Mouse (Mus musculus): ENCODE measurements at regions not wholly inside any gene's neighbourhood (a gene's known extent, or its start where the extent isn't known, plus 50 kb on each side); places are given as distances from the start of the nearest gene placed in this dataset.

DNA sequence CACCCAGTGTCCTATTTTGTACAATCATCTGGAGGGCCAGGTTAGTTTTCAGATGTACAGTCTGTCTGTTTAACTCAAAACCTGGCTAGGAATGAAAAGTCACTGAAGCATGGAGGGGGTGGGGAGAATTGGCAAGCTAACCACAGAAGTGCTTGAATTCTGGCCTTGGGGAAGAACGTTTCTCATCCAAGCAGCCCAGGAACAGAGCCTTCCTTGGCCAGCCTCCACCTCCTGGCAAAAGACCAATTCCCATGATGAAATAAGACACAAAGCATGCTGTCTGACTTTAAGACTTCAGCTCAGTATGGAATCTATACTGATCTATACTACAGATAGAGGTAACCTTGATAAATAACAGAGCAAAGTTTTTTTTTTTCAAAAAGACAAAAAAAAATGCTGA, 80.3 kb upstream of the Zfp648 start:
- ATAC-seq (ENCODE audit: insufficient number of reproducible peaks, insufficient read depth, low FRiP score, low TSS enrichment, low read depth) = no peak
- H3K4me3 ChIP-seq (replicated peaks) = no peak overlapping the region
- WGBS = 66% methylated on average over 1 of the region's 1 CpGs
- no peaks in the 10 kb centered on the region; the same call in 1 of the 2 replicates for H3K4me1 ChIP-seq (replicated peaks)
- H3K27ac ChIP-seq = no peak overlapping the region
- no peak overlapping the region for H3K4me2 ChIP-seq
- H3K9me3 ChIP-seq = no peaks in the 10 kb centered on the region
- H3K27me3 ChIP-seq = no peaks in the 10 kb centered on the region
- H3K9ac ChIP-seq (replicated peaks) = no peak overlapping the region
- no peaks in the 10 kb centered on the region for H3K36me3 ChIP-seq

DNA sequence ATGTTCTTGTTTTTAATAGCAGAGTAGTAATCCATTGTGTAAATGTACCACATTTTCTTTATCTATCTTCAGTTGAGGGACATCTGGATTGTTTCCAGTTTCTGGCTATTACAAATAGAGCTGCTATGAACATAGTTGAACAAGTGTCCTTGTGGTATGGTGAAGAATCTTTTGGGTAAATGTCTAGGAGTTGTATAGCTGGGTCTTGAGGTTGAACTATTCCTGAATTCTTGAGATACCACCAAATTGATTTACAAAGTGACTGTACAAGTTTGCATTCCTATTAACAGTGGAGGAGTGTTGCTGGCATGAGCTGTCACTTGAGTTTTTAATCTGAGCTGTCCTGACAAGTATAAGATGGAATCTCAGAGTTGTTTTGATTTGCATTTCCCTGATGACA, 76.0 kb upstream of the Zfp648 start:
- Histone ChIP-seq H3K27me3 (no peaks in the 10 kb centered on the region), H3K36me3 (no peaks in the 10 kb centered on the region), H3K4me2 (no peak overlapping the region), H3K9ac (replicated peaks) (no peak overlapping the region), H3K4me3 (replicated peaks) (no peak overlapping the region), H3K9me3 (no peaks in the 10 kb centered on the region), H3K4me1 (replicated peaks) (no peaks in the 10 kb centered on the region), H3K27ac (no peak overlapping the region)
- ATAC-seq (ENCODE audit: insufficient number of reproducible peaks, insufficient read depth, low FRiP score, low TSS enrichment, low read depth) = no peak

DNA sequence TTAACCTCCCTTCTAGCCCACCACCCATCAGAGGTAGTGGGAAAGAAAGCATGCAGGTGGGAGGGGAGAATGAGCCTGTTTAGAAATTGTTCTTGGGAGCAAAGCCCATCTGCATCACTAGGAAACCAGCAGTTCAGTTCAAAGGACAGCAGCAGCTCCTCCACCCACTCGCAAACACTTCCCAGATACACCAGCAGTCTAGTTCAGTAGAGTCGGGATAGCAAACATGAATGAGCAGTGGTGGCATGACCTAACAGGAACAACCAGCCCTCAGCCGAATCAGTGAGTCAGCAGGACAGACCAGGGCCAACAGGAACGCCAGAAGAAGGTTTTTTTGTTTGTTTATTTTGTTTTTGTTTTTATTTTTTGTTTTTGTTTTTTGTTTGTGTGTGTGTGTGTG, 74.5 kb upstream of the Zfp648 start:
- Histone ChIP-seq H3K9me3 (no peaks in the 10 kb centered on the region), H3K9ac (replicated peaks) (no peak overlapping the region), H3K27ac (no peak overlapping the region), H3K4me3 (replicated peaks) (no peak overlapping the region), H3K4me2 (no peak overlapping the region), H3K4me1 (replicated peaks) (no peaks in the 10 kb centered on the region), H3K27me3 (no peaks in the 10 kb centered on the region), H3K36me3 (no peaks in the 10 kb centered on the region)
- ATAC-seq (ENCODE audit: insufficient number of reproducible peaks, insufficient read depth, low FRiP score, low TSS enrichment, low read depth) = no peak
- WGBS = 73% methylated on average over 4 of the region's 4 CpGs

DNA sequence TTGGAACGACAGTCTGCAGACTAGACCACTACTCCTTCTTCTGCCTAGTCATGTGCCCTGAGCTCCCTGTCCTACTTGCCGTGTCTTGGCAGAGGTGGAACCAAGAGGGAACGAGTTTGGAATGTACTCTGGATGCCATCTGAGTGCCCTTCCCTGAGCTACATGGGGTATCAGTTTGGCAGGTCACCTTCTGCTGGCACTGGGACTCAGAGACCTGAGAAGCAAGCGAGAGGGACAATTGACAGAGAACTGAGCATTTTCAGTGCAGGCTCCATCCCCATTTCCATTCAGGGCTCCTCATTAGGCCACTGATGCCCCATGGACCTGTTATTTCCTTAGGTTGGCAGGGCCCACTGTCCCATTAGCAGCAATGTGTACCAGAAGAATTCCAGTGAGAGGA, 61.5 kb upstream of the Zfp648 start:
- no peaks in the 10 kb centered on the region for H3K4me1 ChIP-seq (replicated peaks)
- H3K27ac ChIP-seq = no peak overlapping the region
- H3K36me3 ChIP-seq = no peaks in the 10 kb centered on the region
- H3K4me2 ChIP-seq = no peak overlapping the region
- no peaks in the 10 kb centered on the region for H3K27me3 ChIP-seq
- H3K9ac ChIP-seq (replicated peaks) = no peak overlapping the region
- no peak overlapping the region for H3K4me3 ChIP-seq (replicated peaks)
- 82% methylated on average over 4 of the region's 4 CpGs for WGBS
- H3K9me3 ChIP-seq = no peaks in the 10 kb centered on the region
- no peak for ATAC-seq (ENCODE audit: insufficient number of reproducible peaks, insufficient read depth, low FRiP score, low TSS enrichment, low read depth)

- H3K4me3 ChIP-seq (replicated peaks) = no peak overlapping the region
- 72% methylated on average over 1 of the region's 1 CpGs for WGBS
- H3K9me3 ChIP-seq = no peaks in the 10 kb centered on the region
- no peaks in the 10 kb centered on the region; the same call in 1 of the 2 replicates for H3K27me3 ChIP-seq
- H3K9ac ChIP-seq (replicated peaks) = no peak overlapping the region
- no peak overlapping the region for H3K4me2 ChIP-seq
- no peak overlapping the region for H3K27ac ChIP-seq
- H3K4me1 ChIP-seq (replicated peaks) = no peaks in the 10 kb centered on the region
- no peaks in the 10 kb centered on the region for H3K36me3 ChIP-seq
- no peak for ATAC-seq (ENCODE audit: insufficient number of reproducible peaks, insufficient read depth, low FRiP score, low TSS enrichment, low read depth)
Observed at GRCm38 (mm10) chr1:154143691-154144090, 57.3 kb upstream of the Zfp648 start.

DNA sequence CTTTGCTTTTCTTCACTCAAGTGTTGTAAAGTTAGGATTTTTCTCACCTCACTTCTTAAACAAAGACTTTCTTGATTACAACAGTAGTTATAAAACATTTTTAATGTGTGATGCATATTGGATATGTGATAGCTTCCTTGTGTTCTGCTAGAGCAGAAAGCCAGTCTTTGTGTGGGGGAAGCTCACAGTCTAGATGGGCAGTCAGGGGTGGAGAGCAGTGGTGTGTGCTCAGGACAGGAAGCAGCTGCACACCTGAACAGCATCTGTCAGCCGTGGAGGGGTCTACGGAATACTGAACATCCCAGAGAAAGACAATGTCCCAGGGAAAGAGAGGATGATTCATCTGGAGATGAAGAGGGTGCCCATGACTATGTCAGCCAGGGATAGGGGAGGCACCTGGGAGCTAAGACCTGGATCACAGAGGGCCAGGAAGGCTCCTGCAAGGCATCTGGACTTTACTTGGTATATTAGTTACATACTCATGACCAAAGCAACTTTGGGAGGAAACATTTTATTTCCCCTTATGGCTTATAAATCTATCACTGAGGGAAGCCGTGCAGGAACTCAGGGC, 53.9 kb upstream of the Zfp648 start:
- H3K27me3 ChIP-seq = no peaks in the 10 kb centered on the region; the same call in 1 of the 2 replicates
- no peak overlapping the region for H3K4me3 ChIP-seq (replicated peaks)
- H3K9ac ChIP-seq (replicated peaks) = no peak overlapping the region
- no peak overlapping the region for H3K27ac ChIP-seq
- ATAC-seq (ENCODE audit: insufficient number of reproducible peaks, insufficient read depth, low FRiP score, low TSS enrichment, low read depth) = no peak
- H3K4me1 ChIP-seq (replicated peaks) = peaks cover 6% of the 10 kb centered on the region
- H3K9me3 ChIP-seq = no peaks in the 10 kb centered on the region
- WGBS = 73% methylated on average over 3 of the region's 3 CpGs
- no peaks in the 10 kb centered on the region for H3K36me3 ChIP-seq
- H3K4me2 ChIP-seq = no peak overlapping the region

DNA sequence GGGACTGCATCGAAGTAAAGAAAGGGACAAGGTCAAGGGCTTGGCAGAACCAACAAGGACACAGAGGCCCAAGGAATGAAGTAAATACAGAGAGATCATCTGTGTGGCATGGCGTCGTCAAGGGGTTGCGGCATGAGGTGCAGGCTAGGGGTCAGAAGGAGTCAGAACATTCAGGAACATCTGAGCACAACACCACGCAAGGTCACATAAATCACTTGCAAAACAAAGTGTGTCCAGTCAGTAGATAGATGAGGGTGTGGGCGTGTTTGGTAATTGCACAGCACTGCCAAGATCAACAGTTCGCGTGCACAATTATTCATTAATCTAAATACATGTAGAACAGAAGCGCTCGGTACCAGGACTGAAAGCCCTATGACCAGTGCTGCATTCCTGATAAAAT, 52.0 kb upstream of the Zfp648 start:
- H3K36me3 ChIP-seq = no peaks in the 10 kb centered on the region
- no peak overlapping the region for H3K9ac ChIP-seq (replicated peaks)
- H3K4me2 ChIP-seq = no peak overlapping the region
- no peak overlapping the region for H3K27ac ChIP-seq
- no peaks in the 10 kb centered on the region; the same call in 1 of the 2 replicates for H3K27me3 ChIP-seq
- no peak for ATAC-seq (ENCODE audit: insufficient number of reproducible peaks, insufficient read depth, low FRiP score, low TSS enrichment, low read depth)
- WGBS = 85% methylated on average over 10 of the region's 10 CpGs
- H3K9me3 ChIP-seq = no peaks in the 10 kb centered on the region
- no peak overlapping the region for H3K4me3 ChIP-seq (replicated peaks)
- peaks cover 6% of the 10 kb centered on the region for H3K4me1 ChIP-seq (replicated peaks)

DNA sequence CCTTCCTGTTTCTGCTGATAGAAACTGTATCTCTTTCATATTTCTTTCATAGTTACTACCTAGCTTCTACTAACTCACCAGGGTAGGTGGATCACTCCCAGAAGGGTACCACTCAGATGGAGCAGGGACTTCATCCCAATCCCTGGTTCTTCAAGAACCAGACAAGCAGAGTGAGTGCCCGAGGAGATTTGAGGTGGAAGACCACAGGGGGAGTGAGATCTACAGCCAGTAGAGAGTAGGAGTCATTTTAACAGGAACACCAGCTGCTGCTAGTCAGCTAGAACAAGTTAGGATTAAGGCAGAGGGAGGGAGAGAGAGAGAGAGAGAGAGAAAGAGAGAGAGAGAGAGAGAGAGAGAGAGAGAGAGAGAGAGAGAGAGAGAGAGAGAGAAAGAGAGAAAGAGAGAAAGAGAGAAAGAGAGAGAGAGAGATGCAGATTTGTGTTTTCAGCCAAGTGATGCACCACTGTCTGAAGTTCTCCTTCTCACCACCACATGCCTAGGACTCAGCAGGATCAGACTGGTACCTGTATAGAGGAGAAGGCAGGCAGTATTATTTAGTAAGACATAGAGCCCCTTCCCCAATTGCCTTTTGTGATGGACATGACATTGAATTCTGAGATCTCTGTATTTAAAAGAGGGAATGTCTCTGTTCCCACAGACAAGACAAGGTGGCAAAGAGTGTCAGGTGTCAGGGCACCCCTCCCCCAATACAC, 51.4 kb upstream of the Zfp648 start:
- 63% methylated on average over 1 of the region's 1 CpGs for WGBS
- H3K36me3 ChIP-seq = no peaks in the 10 kb centered on the region
- H3K9me3 ChIP-seq = no peaks in the 10 kb centered on the region
- H3K9ac ChIP-seq (replicated peaks) = no peak overlapping the region
- no peaks in the 10 kb centered on the region; the same call in 1 of the 2 replicates for H3K27me3 ChIP-seq
- peaks cover 6% of the 10 kb centered on the region for H3K4me1 ChIP-seq (replicated peaks)
- no peak overlapping the region for H3K4me3 ChIP-seq (replicated peaks)
- no peak overlapping the region for H3K4me2 ChIP-seq
- no peak overlapping the region for H3K27ac ChIP-seq
- no peak for ATAC-seq (ENCODE audit: insufficient number of reproducible peaks, insufficient read depth, low FRiP score, low TSS enrichment, low read depth)

GRCm38 (mm10) chr1:154150167-154150851, 50.7 kb upstream of the Zfp648 start:
- ATAC-seq (ENCODE audit: insufficient number of reproducible peaks, insufficient read depth, low FRiP score, low TSS enrichment, low read depth) = no peak
- WGBS = 42% methylated on average over 8 of the region's 8 CpGs
- no peak overlapping the region for H3K27ac ChIP-seq
- no peaks in the 10 kb centered on the region; the same call in 1 of the 2 replicates for H3K27me3 ChIP-seq
- no peak overlapping the region for H3K4me3 ChIP-seq (replicated peaks)
- no peak overlapping the region for H3K9ac ChIP-seq (replicated peaks)
- H3K36me3 ChIP-seq = no peaks in the 10 kb centered on the region
- H3K4me2 ChIP-seq = no peak overlapping the region
- peaks cover 6% of the 10 kb centered on the region for H3K4me1 ChIP-seq (replicated peaks)
- no peaks in the 10 kb centered on the region for H3K9me3 ChIP-seq

Data from limb, embryonic 12.5 days (tissue).